Mouse (Mus musculus) forebrain, embryonic 13.5 days (tissue): ENCODE data around the gene Mtfp1. TPM values are rescaled to one million over a fixed set of nuclear protein-coding genes. Genes with fewer than 3 reads are reported as not detected.

ENCODE experiments used
- ATAC-seq: fragments of 200-750 bp; cut with Nextera tagmentation; 2 replicates; pipeline ENCODE4 v1.8.0; 2017
- H3K27ac ChIP-seq: fragments of 300-500 bp; sonication (generic); 2 replicates; pipeline ENCODE4 v1.5.1; 2015; ENCODE audit warnings: inconsistent platforms, mild to moderate bottlenecking, moderate library complexity
- H3K27me3 ChIP-seq: fragments of 300-500 bp; sonication (generic); 2 replicates; pipeline ENCODE4 v1.6.1; 2015; ENCODE audit warnings: mild to moderate bottlenecking, inconsistent platforms
- H3K36me3 ChIP-seq: fragments of 300-500 bp; sonication (generic); 2 replicates; pipeline ENCODE4 v1.6.1; 2015; ENCODE audit warnings: mild to moderate bottlenecking, inconsistent platforms; ENCODE audit not compliant: poor library complexity, severe bottlenecking
- H3K4me1 ChIP-seq: fragments of 300-500 bp; sonication (generic); 2 replicates; pipeline ENCODE4 v1.6.1; 2015; ENCODE audit warnings: inconsistent platforms
- H3K4me2 ChIP-seq: fragments of 300-500 bp; sonication (generic); 2 replicates; pipeline ENCODE4 v1.6.1; 2015; ENCODE audit warnings: inconsistent platforms, mild to moderate bottlenecking, moderate library complexity
- H3K4me3 ChIP-seq: fragments of 300-500 bp; sonication (generic); 2 replicates; pipeline ENCODE4 v1.5.1; 2015; ENCODE audit warnings: mild to moderate bottlenecking, inconsistent platforms
- H3K9ac ChIP-seq: fragments of 300-500 bp; sonication (generic); 2 replicates; pipeline ENCODE4 v1.6.1; 2015; ENCODE audit warnings: mild to moderate bottlenecking, inconsistent platforms
- H3K9me3 ChIP-seq: fragments of 300-500 bp; sonication (generic); replicated peaks from 2 replicates; pipeline ENCODE4 v1.6.1; 2016; ENCODE audit warnings: inconsistent platforms
- WGBS: fragments of 180-500 bp; shearing (Covaris S2); methylation state at CpG from one replicate; pipeline ENCODE4 v1.1.7; 2015; 5-methylcytosine and 5-hydroxymethylcytosine counted together
- polyA plus RNA-seq: library from polyadenylated mRNA; unstranded; fragments of >200 nt; fragmentation: Nextera tagmentation; extraction: Ambion mirVana; gene quantifications from 2 replicates; pipeline ENCODE4 v1.2.1, GENCODE M21; 2015

Gene Mtfp1
- polyA plus RNA-seq, 1 experiment from 2014 or later, result 7.0 TPM

DNA sequence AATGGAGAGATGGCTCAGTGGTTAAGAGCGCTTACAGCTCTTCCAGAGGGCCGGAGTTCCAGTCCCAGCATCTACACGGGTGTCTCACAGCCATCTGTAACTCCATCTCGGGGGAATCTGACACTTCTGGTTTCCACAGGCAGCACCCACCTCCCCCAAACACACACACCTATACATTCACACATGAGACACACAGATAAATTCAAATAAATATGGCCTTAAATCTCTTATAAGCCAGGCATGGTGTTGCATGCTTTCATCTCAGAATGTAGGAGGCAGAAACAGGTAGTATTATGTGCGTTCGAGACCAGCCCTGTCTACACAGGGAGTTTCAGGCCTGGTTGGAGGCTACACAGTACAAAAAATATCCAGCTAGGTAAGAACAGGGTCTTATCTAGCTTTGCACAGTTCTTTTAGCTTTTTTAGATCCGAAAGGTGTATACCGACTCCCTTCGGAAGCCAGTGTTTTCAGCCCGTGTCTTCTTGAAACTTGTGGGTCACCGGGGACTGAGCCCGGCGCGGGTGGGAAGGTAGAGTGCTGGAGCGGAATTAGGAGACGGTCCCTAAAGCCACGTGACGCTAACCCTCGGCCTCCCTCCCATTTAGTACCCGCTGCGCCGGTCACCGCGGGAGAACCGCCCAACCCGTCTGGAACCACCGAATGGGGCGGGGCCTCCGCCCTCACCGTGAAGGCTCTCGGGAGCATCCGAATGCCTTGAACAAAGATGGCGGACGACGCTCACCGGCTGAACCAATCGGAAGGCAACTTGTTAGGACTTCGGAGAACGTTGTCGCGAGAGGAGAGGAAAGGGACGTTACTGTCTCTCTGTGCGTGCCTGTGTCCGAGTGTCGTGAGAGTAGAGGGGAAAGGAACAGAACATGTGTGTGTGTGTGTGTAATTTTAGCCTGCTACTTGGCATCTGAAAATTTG, 1.1 kb upstream of the Mtfp1 start:
- Histone ChIP-seq H3K36me3 (0 out of 2 replicates have a peak, but pooled peaks cover under 1% of the 10 kb centered on the region), H3K4me2 (peak overlapping the region; percentile 82), H3K4me3 (peak overlapping the region; percentile 53), H3K9me3 (no peaks in the 10 kb centered on the region), H3K27ac (peak overlapping the region; percentile 79), H3K27me3 (no peaks in the 10 kb centered on the region), H3K9ac (peak overlapping the region; percentile 80), H3K4me1 (peaks cover 29% of the 10 kb centered on the region)
- WGBS, result 3% methylated on average over 45 of the region's 45 CpGs
- peak; percentile 97 for ATAC-seq

DNA sequence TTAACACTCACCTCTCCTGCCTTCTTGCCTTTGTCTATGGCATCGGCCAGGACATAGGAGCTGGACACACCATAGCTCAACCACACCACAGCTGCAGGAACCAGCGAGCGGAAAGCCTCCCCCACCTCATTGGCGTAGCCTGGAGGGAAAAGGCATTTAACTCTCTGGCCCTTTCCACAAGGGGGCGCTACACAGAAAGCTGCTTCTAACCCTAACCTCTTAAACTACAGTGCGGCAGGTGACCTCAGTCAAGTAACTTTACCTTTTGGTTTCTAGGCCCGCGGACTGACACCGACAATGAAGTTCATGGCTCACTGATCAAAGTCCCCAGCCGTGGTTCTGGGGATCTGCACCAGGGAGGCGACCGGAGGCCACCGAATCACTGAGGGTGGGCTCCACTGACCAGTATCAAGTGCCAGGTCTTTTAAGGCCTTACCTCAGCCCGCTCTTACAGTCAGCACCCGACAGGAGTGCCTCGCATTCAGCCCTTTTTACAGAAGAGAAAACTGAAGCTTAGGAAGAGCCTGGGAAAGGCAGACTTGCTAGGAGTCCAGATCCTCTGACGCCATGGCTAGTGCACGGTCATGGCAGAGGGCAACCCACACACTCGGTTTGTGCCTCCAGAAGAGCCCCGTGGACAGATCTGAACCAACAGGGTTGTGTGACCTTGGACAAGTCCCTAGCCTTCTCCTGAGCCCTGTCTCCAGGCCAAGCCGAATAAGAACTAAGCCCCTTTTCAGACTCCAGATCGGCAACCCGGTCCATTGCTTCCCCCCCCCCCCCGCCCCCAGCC, 671 bp downstream of the Mtfp1 start:
- Histone ChIP-seq H3K27me3 (no peaks in the 10 kb centered on the region), H3K36me3 (peaks cover 8% of the 10 kb centered on the region; the same call in 1 of the 2 replicates), H3K27ac (peak overlapping the region; percentile 78; the same call in 1 of the 2 replicates), H3K4me1 (peaks cover 29% of the 10 kb centered on the region), H3K4me2 (peak overlapping the region; percentile 82), H3K9ac (peak overlapping the region; percentile 64), H3K4me3 (peak overlapping the region; percentile 53), H3K9me3 (no peaks in the 10 kb centered on the region)
- ATAC-seq, result no peak
- 5% methylated on average over 22 of the region's 24 CpGs for WGBS

GRCm38 (mm10) chr11:4093459-4094377, 1.5 kb downstream of the Mtfp1 start:
- no peaks in the 10 kb centered on the region for H3K9me3 ChIP-seq
- H3K4me3 ChIP-seq, result no peak overlapping the region
- no peak for ATAC-seq
- peak overlapping the region; percentile 26; the same call in 1 of the 2 replicates for H3K9ac ChIP-seq
- H3K4me2 ChIP-seq, result peak overlapping the region; percentile 82
- no peak overlapping the region for H3K27ac ChIP-seq
- peaks cover 8% of the 10 kb centered on the region; the same call in 1 of the 2 replicates for H3K36me3 ChIP-seq
- peaks cover 29% of the 10 kb centered on the region for H3K4me1 ChIP-seq
- H3K27me3 ChIP-seq, result no peaks in the 10 kb centered on the region
- 85% methylated on average over 18 of the region's 18 CpGs for WGBS

- Histone ChIP-seq H3K9ac (no peak overlapping the region), H3K4me3 (no peak overlapping the region), H3K4me2 (no peak overlapping the region), H3K36me3 (peaks cover 8% of the 10 kb centered on the region; the same call in 1 of the 2 replicates), H3K27ac (no peak overlapping the region), H3K9me3 (no peaks in the 10 kb centered on the region), H3K4me1 (no peaks in the 10 kb centered on the region), H3K27me3 (no peaks in the 10 kb centered on the region)
- ATAC-seq, result no peak
- 53% methylated on average over 2 of the region's 2 CpGs for WGBS
Observed at GRCm38 (mm10) chr11:4087267-4087666, 8.0 kb downstream of the Mtfp1 start.

GRCm38 (mm10) chr11:4086246-4086645, 9.0 kb downstream of the Mtfp1 start:
- no peak for ATAC-seq
- no peak overlapping the region for H3K4me3 ChIP-seq
- H3K9me3 ChIP-seq, result no peaks in the 10 kb centered on the region
- no peak overlapping the region for H3K9ac ChIP-seq
- H3K4me2 ChIP-seq, result no peak overlapping the region
- no peaks in the 10 kb centered on the region for H3K4me1 ChIP-seq
- H3K36me3 ChIP-seq, result peaks cover 7% of the 10 kb centered on the region; the same call in 1 of the 2 replicates
- H3K27ac ChIP-seq, result no peak overlapping the region
- 66% methylated on average over 1 of the region's 1 CpGs for WGBS
- H3K27me3 ChIP-seq, result no peaks in the 10 kb centered on the region

DNA sequence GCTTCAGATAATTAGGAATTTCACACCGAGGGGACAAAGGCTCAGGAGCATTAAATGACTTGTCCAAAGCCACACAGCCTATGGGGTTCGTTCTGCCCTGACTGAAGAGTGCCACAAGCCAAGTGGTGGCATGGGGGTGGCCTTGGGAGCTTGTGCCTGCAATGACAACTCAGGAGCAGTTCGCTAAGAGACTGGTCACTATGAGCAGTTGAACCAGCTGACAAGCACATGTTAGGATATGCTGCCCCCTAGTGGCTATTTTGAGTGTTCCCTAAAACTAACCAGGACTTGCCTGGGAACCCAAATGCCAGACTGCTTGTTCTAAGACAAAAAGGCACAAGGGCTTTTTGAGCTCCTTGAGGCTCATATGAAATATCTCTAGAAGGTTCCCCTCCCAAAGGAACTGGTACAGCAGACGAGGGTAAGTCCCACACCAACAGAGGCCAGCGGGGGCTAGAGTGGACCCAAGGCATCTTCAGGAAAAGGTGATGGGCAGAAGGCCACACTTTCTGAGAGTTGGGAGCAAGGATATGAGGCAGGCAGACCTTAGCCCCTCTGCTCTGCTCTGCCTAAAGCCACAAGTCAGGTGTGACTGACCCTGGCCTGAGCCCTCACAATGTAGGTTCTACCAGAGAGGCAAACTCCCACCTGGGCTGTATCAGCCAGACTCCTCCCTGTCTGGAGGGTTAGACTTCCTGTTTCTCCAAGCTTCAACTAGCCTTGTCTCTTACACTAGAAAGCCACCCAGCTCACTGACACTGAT, 11.7 kb downstream of the Mtfp1 start:
- peak; percentile 21; the same call in 1 of the 2 replicates for ATAC-seq

DNA sequence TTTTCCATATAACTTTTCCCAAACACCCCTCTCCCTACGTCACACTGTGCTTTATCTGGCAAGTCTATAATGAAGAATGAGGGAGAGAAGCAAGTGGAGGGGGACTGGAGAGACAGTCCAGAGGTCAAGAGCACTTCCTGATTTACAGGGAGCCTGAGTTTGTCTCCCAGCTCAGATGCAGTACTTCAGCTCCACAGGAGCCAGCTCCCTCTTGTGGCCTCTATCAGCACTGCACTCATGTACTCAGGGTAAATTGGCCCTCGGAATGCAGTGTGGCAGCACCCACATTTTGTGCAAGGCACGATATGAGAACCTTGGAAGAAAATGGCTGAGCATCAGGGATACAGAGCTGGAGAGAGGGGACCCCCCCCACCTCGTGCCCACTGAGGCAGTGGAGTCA, 15.0 kb downstream of the Mtfp1 start:
- H3K9ac ChIP-seq, result no peak overlapping the region
- H3K4me3 ChIP-seq, result no peak overlapping the region
- ATAC-seq, result no peak
- no peaks in the 10 kb centered on the region for H3K9me3 ChIP-seq
- H3K4me1 ChIP-seq, result no peaks in the 10 kb centered on the region
- H3K27ac ChIP-seq, result no peak overlapping the region
- no peak overlapping the region for H3K4me2 ChIP-seq
- no peaks in the 10 kb centered on the region for H3K36me3 ChIP-seq
- 0 out of 2 replicates have a peak, but pooled peaks cover 7% of the 10 kb centered on the region for H3K27me3 ChIP-seq
- 10% methylated on average over 4 of the region's 4 CpGs for WGBS

More for the DNA sequence above, 11.7 kb downstream of the Mtfp1 start:
- H3K36me3 ChIP-seq, result no peaks in the 10 kb centered on the region
- H3K4me3 ChIP-seq, result no peak overlapping the region
- no peak overlapping the region for H3K27ac ChIP-seq
- H3K27me3 ChIP-seq, result 0 out of 2 replicates have a peak, but pooled peaks cover 4% of the 10 kb centered on the region
- no peak overlapping the region for H3K4me2 ChIP-seq
- no peak overlapping the region for H3K9ac ChIP-seq
- 28% methylated on average over 5 of the region's 5 CpGs for WGBS
- no peaks in the 10 kb centered on the region for H3K9me3 ChIP-seq
- H3K4me1 ChIP-seq, result no peaks in the 10 kb centered on the region

- Histone ChIP-seq H3K4me3 (no peak overlapping the region), H3K36me3 (no peaks in the 10 kb centered on the region), H3K27ac (no peak overlapping the region), H3K9me3 (no peaks in the 10 kb centered on the region), H3K4me2 (no peak overlapping the region), H3K27me3 (0 out of 2 replicates have a peak, but pooled peaks cover 7% of the 10 kb centered on the region), H3K4me1 (no peaks in the 10 kb centered on the region), H3K9ac (no peak overlapping the region)
- ATAC-seq, result no peak
- 82% methylated on average over 7 of the region's 7 CpGs for WGBS
Observed at GRCm38 (mm10) chr11:4078267-4078933, 16.8 kb downstream of the Mtfp1 start.

GRCm38 (mm10) chr11:4076633-4077032, 18.6 kb downstream of the Mtfp1 start:
- Histone ChIP-seq H3K4me2 (no peak overlapping the region), H3K4me3 (no peak overlapping the region), H3K27ac (no peak overlapping the region), H3K27me3 (0 out of 2 replicates have a peak, but pooled peaks cover 7% of the 10 kb centered on the region), H3K9me3 (no peaks in the 10 kb centered on the region), H3K36me3 (no peaks in the 10 kb centered on the region), H3K9ac (no peak overlapping the region), H3K4me1 (no peaks in the 10 kb centered on the region)
- no peak for ATAC-seq
- 12% methylated on average over 8 of the region's 8 CpGs for WGBS

DNA sequence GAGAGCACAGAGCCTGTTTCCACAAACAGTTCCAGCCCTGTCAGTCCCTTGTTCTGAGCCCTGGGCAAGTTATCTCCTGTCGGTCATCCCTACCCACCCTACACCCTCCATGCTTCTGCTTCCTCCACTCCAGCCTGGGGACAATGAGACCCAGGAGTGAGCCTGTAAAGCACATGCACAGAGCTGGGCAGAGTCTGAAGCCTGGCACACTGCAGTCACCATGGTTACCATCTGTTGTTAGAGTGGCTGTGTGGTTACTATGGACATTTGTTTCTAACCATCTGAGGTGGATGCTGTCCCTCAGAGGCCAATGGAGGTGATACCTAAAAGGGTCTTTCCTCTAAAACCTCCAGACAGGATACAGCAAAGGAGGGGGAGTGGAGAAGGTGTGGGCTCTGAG, 25.6 kb downstream of the Mtfp1 start:
- H3K9me3 ChIP-seq, result no peaks in the 10 kb centered on the region
- peak; percentile 61; the same call in 1 of the 2 replicates for ATAC-seq
- no peak overlapping the region for H3K4me2 ChIP-seq
- 88% methylated on average over 1 of the region's 1 CpGs for WGBS
- H3K27ac ChIP-seq, result no peak overlapping the region
- H3K4me1 ChIP-seq, result no peaks in the 10 kb centered on the region
- no peak overlapping the region for H3K4me3 ChIP-seq
- H3K27me3 ChIP-seq, result no peaks in the 10 kb centered on the region
- no peaks in the 10 kb centered on the region for H3K36me3 ChIP-seq
- no peak overlapping the region for H3K9ac ChIP-seq
